Mouse (Mus musculus) CD4-positive, CD25-positive, alpha-beta regulatory T cell, adult 2 months (primary cell): ENCODE measurements around the gene Gm10037.

Experiments used
- DNase-seq: peaks from one replicate; pipeline ENCODE4 v3.0.0-alpha.2; 2012; ENCODE audit warnings: low read depth, low spot score

Gene Gm10037

DNA sequence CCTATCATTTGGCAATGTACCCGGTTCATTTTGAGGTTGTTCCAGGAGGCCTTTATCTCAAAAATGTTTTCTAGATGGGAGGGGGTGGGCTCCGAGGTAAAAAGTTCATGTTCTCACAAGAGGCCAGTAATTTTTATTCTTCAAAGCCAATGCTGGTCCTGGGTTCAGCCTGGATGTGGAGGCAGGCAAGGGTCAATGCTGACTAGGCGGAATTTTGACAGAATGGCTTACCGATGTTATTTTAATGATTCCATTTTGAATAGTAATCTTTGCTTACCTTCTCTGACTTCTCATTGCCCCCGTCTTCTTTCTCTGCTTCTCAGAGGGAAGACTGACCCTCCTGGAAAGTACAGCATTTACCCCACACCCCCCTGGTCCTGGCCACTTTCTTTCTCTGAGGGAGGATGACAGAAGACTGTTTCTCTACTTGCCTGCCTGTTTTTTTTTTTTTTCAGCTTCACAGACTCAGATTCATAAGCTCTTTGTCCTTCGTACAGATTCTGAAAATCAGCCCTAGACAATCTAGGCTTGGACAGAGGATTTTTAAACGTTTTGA, 45.9 kb downstream of the Gm10037 start:
- no peak for DNase-seq

- no peak for DNase-seq
Measured at GRCm38 (mm10) chr13:67883966-67884365, 53.1 kb downstream of the Gm10037 start.
